Comparison of ENCODE assay signal across 20 mouse cellular contexts in the genomic region with DNA sequence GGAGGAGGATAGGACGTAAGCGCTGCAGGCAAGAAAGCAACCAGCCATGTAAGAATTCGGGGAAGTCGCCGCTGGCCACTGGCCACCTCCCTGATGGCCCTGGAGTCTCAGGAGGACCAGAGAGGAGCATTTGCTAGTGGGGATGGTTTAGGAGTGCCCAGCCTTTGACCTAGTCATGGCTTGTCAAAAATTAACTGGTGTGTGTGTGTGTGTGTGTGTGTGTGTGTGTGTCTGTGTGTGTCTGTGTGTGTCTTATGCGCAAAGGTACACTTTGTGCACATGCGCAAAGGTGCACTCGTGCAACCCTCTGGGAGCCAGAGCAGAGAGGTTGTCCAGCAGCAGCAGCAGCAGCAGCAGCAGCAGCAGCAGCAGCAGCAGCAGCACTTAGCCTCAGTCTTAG. TPM values are rescaled to one million over a fixed set of nuclear protein-coding genes. Genes with fewer than 3 reads are reported as not detected.
"Had no signal": no experiment of that assay in that cellular context is flagged by ENCODE, and none has a peak within 500 bp of the region (broad histone marks: within the 10 kb centered on the region; RNA-seq: fewer than 3 reads in every experiment).

No protein-coding gene starts in this region.

- H3K36me3 ChIP-seq: intestine, embryonic 15.5 days had no signal

- H3K4me1 ChIP-seq: intestine, embryonic 15.5 days had no signal

- H3K9ac ChIP-seq: intestine, embryonic 15.5 days; liver, embryonic 14.5 days had no signal

- H3K27ac ChIP-seq: intestine, embryonic 15.5 days; kidney, postnatal 0 days; left cerebral cortex, adult 2 months; liver, embryonic 14.5 days had no signal

- ATAC-seq: hindbrain, embryonic 16.5 days; intestine, embryonic 15.5 days had no signal

- H3K27me3 ChIP-seq: intestine, embryonic 15.5 days had no signal

- H3K9me3 ChIP-seq: intestine, embryonic 15.5 days had no signal

- DNase-seq: layer of hippocampus, postnatal 36 days; lung, adult 2 months; lung, postnatal 14 days; lung, postnatal 4 days; midbrain, embryonic 14.5 days; thymus, adult 18-20 months; thymus, postnatal 36 days had no signal

- H3K4me3 ChIP-seq: intestine, embryonic 15.5 days; left cerebral cortex, adult 2 months had no signal

- H3K4me2 ChIP-seq: intestine, embryonic 15.5 days; midbrain, embryonic 11.5 days had no signal

RNA-seq across cellular contexts. Expression of a gene that starts 29.0 kb away (rescaled TPM):
- polyA plus RNA-seq: hindbrain, embryonic 16.5 days; intestine, embryonic 15.5 days; kidney, postnatal 0 days; limb, embryonic 11.5 days; liver, embryonic 14.5 days; lung, embryonic 16.5 days; midbrain, embryonic 11.5 days; midbrain, embryonic 14.5 days; midbrain, postnatal 0 days; neural tube, embryonic 11.5 days; small intestine, adult 2 months; spleen, adult 2 months; stomach, embryonic 16.5 days had no signal
